Mouse (Mus musculus): ENCODE results near the gene A730061H03Rik. TPM values are rescaled to one million over a fixed set of nuclear protein-coding genes. Genes with fewer than 3 reads are reported as not detected.

Gene A730061H03Rik
- polyA plus RNA-seq, 1 experiment from 2014 or later = not detected

- peak within 1 kb of the TSS; percentile 83 for H3K9ac ChIP-seq
- ATAC-seq (ENCODE audit: low FRiP score) = peak; percentile 97
- 2% methylated on average over 22 of the region's 22 CpGs for WGBS
- peak within 1 kb of the TSS; percentile 83 for H3K4me3 ChIP-seq (replicated peaks)
- H3K4me2 ChIP-seq = peak within 1 kb of the TSS; percentile 97
- H3K4me1 ChIP-seq = peaks cover 28% of the 10 kb centered on the region
- H3K9me3 ChIP-seq = no peaks in the 10 kb centered on the region
- H3K27ac ChIP-seq = peak within 1 kb of the TSS; percentile 95
- H3K27me3 ChIP-seq = no peaks in the 10 kb centered on the region
- peaks cover 22% of the 10 kb centered on the region for H3K36me3 ChIP-seq (replicated peaks)
These were observed 30.6 kb upstream of the A730061H03Rik start, which contains the start of gene Psme2 for GRCm38 (mm10) chr14:55590748-55591330. Psme2 (minus strand) TSS chr14:55591113.

DNA sequence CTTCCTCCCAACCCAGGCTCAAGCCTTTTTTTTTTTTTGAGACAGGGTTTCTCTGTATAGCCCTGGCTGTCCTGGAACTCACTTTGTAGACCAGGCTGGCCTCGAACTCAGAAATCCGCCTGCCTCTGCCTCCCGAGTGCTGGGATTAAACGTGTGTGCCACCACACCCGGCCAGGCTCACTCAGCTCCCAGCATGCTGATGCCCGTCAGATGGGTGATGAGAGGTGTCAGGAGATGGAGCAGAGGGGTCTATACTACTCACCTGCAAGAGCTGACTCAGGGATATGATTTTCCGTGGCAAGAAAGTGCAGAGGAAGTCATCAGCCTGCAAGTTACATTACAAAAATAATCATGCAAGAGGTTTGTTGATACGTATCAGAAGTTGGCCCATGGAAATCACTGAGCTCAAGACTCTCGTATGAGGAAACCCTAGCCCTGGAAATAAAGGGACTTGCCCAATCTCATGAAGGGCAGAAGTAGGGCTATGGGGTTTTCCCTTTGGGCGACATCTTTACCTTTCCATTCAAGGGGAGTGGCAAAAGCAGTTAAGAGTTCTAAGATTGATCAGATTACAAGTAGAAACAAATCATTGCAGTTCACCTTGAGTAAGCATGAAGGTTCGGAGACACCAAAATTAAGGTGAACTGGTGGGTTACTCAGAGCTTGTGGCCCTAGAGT is 29.7 kb upstream of the A730061H03Rik start:
- peaks cover 13% of the 10 kb centered on the region for H3K36me3 ChIP-seq (replicated peaks)
- 87% methylated on average over 11 of the region's 11 CpGs for WGBS
- ATAC-seq (ENCODE audit: low FRiP score) = no peak
- H3K27ac ChIP-seq = 0 out of 2 replicates have a peak overlapping the region, but pooled peaks have one; percentile 95
- peak overlapping the region; percentile 97 for H3K4me2 ChIP-seq
- peaks cover 34% of the 10 kb centered on the region for H3K4me1 ChIP-seq
- H3K27me3 ChIP-seq = no peaks in the 10 kb centered on the region; the same call in 1 of the 2 replicates
- H3K9ac ChIP-seq = peak overlapping the region; percentile 83
- no peaks in the 10 kb centered on the region for H3K9me3 ChIP-seq
- peak overlapping the region; percentile 83 for H3K4me3 ChIP-seq (replicated peaks)

DNA sequence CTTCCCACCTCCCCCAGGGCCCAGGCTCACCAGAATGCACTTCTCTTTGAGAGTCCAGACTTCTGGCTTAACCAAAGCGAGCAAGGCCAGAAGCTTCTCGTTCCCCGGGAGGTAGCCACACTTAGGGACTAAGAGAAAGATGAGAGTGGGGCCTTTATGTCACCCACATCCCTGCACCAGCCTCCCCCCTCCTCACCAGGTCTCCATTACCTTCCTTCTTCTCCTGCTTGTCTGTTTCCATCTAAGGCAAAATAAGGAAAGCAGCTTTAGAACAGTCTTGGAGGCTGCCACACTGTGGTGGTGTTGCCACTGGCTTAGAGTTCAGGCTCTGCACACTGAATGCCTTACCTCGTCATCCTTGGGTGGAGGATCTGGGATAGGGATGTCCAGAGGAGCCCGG is 29.1 kb upstream of the A730061H03Rik start:
- Histone ChIP-seq H3K4me2 (no peak overlapping the region), H3K27me3 (peaks cover 6% of the 10 kb centered on the region; the same call in 1 of the 2 replicates), H3K9ac (no peak overlapping the region), H3K4me3 (replicated peaks) (no peak overlapping the region), H3K36me3 (replicated peaks) (peaks cover 8% of the 10 kb centered on the region), H3K4me1 (peaks cover 39% of the 10 kb centered on the region), H3K9me3 (no peaks in the 10 kb centered on the region), H3K27ac (no peak overlapping the region)
- WGBS = 95% methylated on average over 5 of the region's 5 CpGs
- no peak for ATAC-seq (ENCODE audit: low FRiP score)

- no peak overlapping the region for H3K4me3 ChIP-seq (replicated peaks)
- no peaks in the 10 kb centered on the region for H3K9me3 ChIP-seq
- 94% methylated on average over 2 of the region's 2 CpGs for WGBS
- no peak for ATAC-seq (ENCODE audit: low FRiP score)
- peaks cover 13% of the 10 kb centered on the region for H3K36me3 ChIP-seq (replicated peaks)
- H3K4me1 ChIP-seq = peaks cover 19% of the 10 kb centered on the region
- no peak overlapping the region for H3K4me2 ChIP-seq
- H3K27me3 ChIP-seq = peaks cover 9% of the 10 kb centered on the region; the same call in 1 of the 2 replicates
- no peak overlapping the region for H3K27ac ChIP-seq
- H3K9ac ChIP-seq = no peak overlapping the region
These were observed 25.9 kb upstream of the A730061H03Rik start for GRCm38 (mm10) chr14:55586149-55586548.

DNA sequence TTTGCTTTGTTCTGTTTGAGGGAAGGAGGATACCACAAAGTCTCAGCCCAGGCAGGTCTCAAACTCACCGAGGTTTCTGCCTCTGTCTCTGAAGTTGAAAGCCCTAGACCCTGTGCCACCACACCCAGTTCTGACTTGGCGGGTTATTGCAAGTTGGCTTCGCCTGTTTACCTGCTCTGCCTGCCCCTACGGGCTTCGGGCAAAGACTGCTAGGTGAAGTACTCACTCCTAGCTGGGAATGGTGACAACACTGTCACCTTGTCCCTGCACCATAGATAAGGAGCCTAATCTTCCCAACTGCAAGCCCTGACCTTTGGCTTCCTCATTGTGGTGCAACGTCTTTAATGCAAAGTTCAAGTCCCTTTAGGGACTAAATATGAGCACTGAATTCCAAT is 25.4 kb upstream of the A730061H03Rik start:
- no peak overlapping the region for H3K27ac ChIP-seq
- peaks cover 19% of the 10 kb centered on the region for H3K4me1 ChIP-seq
- no peak overlapping the region for H3K4me3 ChIP-seq (replicated peaks)
- ATAC-seq (ENCODE audit: low FRiP score) = no peak
- H3K36me3 ChIP-seq (replicated peaks) = peaks cover 18% of the 10 kb centered on the region
- H3K9me3 ChIP-seq = no peaks in the 10 kb centered on the region
- no peak overlapping the region for H3K9ac ChIP-seq
- H3K27me3 ChIP-seq = peaks cover 9% of the 10 kb centered on the region; the same call in 1 of the 2 replicates
- peak overlapping the region; percentile 68; the same call in 1 of the 2 replicates for H3K4me2 ChIP-seq
- WGBS = 68% methylated on average over 6 of the region's 6 CpGs

- H3K9me3 ChIP-seq = no peaks in the 10 kb centered on the region
- H3K27ac ChIP-seq = no peak within 1 kb of the TSS
- H3K4me3 ChIP-seq (replicated peaks) = peak within 1 kb of the TSS; percentile 41
- peak; percentile 51 for ATAC-seq (ENCODE audit: low FRiP score)
- H3K9ac ChIP-seq = peak within 1 kb of the TSS; percentile 58
- peaks cover 9% of the 10 kb centered on the region; the same call in 1 of the 2 replicates for H3K27me3 ChIP-seq
- peaks cover 13% of the 10 kb centered on the region for H3K4me1 ChIP-seq
- 3% methylated on average over 43 of the region's 43 CpGs for WGBS
- peaks cover 24% of the 10 kb centered on the region for H3K36me3 ChIP-seq (replicated peaks)
- peak within 1 kb of the TSS; percentile 68 for H3K4me2 ChIP-seq
These were observed 24.7 kb upstream of the A730061H03Rik start, which contains the start of gene Emc9 for GRCm38 (mm10) chr14:55584702-55585565. Emc9 (minus strand) TSS chr14:55585302.

DNA sequence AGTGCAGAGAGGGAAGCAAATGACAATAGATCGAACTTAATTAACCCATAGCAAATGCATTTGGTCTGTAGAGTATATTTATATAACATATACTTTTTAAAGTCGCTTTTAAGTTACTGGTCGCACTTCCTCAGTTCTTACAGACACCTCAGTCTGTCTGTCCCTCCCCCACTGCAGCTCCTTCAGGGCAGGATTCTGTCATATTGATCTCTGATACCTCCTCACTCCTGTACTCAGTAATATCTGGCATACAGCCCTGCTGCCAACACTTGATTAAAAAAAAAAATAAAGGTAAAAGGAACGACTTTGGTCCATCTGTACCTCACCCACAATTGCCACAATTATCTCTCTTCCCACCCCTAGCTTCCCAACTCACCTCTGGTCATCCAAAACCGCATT is 24.1 kb upstream of the A730061H03Rik start:
- no peak for ATAC-seq (ENCODE audit: low FRiP score)
- H3K4me2 ChIP-seq = peak overlapping the region; percentile 68
- H3K4me3 ChIP-seq (replicated peaks) = peak overlapping the region; percentile 41
- WGBS = 41% methylated on average over 5 of the region's 5 CpGs
- no peaks in the 10 kb centered on the region for H3K9me3 ChIP-seq
- H3K36me3 ChIP-seq (replicated peaks) = peaks cover 24% of the 10 kb centered on the region
- H3K27me3 ChIP-seq = peaks cover 9% of the 10 kb centered on the region; the same call in 1 of the 2 replicates
- H3K27ac ChIP-seq = no peak overlapping the region
- peak overlapping the region; percentile 58 for H3K9ac ChIP-seq
- H3K4me1 ChIP-seq = peaks cover 11% of the 10 kb centered on the region

- WGBS = 84% methylated on average over 9 of the region's 9 CpGs
- Histone ChIP-seq H3K4me3 (replicated peaks) (no peak overlapping the region), H3K27me3 (peaks cover 9% of the 10 kb centered on the region; the same call in 1 of the 2 replicates), H3K9me3 (no peaks in the 10 kb centered on the region), H3K27ac (no peak overlapping the region), H3K4me1 (peaks cover 22% of the 10 kb centered on the region), H3K36me3 (replicated peaks) (peaks cover 18% of the 10 kb centered on the region), H3K4me2 (no peak overlapping the region), H3K9ac (no peak overlapping the region)
- no peak for ATAC-seq (ENCODE audit: low FRiP score)
These were observed 21.9 kb upstream of the A730061H03Rik start for GRCm38 (mm10) chr14:55581981-55582681.

DNA sequence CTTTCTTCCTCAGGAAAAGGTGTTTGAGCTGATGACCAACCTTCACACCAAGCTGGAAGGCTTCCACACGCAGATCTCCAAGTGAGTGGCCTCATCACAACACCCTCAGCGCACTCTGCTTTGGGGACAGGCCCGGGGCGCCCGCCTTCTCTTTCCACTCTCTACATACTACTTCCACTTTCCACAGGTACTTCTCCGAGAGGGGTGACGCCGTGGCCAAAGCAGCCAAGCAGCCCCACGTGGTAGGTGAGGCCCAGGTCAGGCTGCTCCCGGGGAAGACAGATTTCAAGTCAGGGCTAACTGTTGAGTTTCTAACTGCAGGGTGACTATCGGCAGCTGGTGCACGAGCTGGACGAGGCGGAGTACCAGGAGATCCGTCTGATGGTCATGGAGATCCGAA is 20.5 kb upstream of the A730061H03Rik start:
- H3K4me2 ChIP-seq = no peak overlapping the region
- no peak overlapping the region for H3K4me3 ChIP-seq (replicated peaks)
- H3K27me3 ChIP-seq = peaks cover 9% of the 10 kb centered on the region; the same call in 1 of the 2 replicates
- no peaks in the 10 kb centered on the region for H3K9me3 ChIP-seq
- H3K27ac ChIP-seq = no peak overlapping the region
- H3K36me3 ChIP-seq (replicated peaks) = peaks cover 18% of the 10 kb centered on the region
- H3K9ac ChIP-seq = no peak overlapping the region
- no peak for ATAC-seq (ENCODE audit: low FRiP score)
- peaks cover 22% of the 10 kb centered on the region for H3K4me1 ChIP-seq
- 93% methylated on average over 16 of the region's 16 CpGs for WGBS

DNA sequence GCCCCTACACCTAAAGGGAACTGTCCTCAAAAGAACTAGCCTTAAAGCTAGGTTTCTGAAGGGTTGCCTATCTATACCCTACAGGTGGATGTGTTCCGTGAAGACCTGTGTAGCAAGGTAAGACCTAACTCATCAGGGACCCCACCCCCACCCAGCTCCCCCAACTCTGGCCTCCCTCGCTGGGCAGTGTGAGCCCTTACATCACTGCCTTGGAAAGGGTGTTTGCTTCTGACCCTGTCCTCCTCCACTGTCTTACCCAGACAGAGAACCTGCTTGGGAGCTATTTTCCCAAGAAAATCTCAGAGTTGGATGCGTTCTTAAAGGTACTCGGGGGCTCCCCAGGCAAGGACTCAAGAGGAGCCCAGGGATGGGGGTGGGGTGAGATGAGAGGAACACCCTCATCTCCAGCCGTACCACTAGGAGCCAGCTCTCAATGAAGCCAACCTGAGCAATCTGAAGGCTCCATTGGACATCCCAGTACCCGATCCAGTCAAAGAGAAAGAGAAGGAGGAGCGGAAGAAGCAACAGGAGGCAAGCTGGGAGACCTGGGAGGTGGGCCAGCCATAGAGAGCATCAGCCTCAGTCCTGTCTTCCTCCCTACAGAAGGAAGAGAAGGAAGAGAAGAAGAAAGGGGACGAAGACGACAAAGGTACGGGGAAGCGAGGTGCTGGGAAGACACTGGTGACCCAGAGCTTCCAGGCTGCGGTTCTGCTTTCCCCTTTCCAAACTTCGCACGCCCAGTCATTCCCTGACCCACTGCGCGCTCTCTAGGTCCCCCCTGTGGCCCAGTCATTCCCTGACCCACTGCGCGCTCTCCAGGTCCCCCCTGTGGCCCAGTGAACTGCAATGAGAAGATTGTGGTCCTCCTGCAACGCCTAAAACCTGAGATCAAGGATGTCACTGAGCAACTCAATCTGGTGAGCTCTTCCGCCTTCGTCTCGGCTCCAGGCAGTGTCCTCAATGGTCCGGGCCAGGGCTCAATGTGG is 19.6 kb upstream of the A730061H03Rik start:
- Histone ChIP-seq H3K4me1 (peaks cover 15% of the 10 kb centered on the region), H3K4me3 (replicated peaks) (no peak overlapping the region), H3K9me3 (no peaks in the 10 kb centered on the region), H3K4me2 (no peak overlapping the region), H3K9ac (no peak overlapping the region), H3K27me3 (peaks cover 9% of the 10 kb centered on the region; the same call in 1 of the 2 replicates), H3K36me3 (replicated peaks) (peaks cover 18% of the 10 kb centered on the region), H3K27ac (no peak overlapping the region)
- ATAC-seq (ENCODE audit: low FRiP score) = no peak
- 83% methylated on average over 23 of the region's 23 CpGs for WGBS
